Mouse (Mus musculus) hindbrain, embryonic 11.5 days (tissue): ENCODE measurements around the gene Prune1. TPM values are rescaled to one million over a fixed set of nuclear protein-coding genes. Genes with fewer than 3 reads are reported as not detected.

Experiments
- ATAC-seq: fragments of 200-750 bp; cut with Nextera tagmentation; 2 replicates; pipeline ENCODE4 v1.8.0; 2017; ENCODE audit warnings: mild to moderate bottlenecking, moderate TSS enrichment, moderate library complexity; ENCODE audit not compliant: low FRiP score
- DNase-seq: peaks from one replicate; pipeline ENCODE4 v3.0.0-alpha.2; 2015; ENCODE audit warnings: low spot score
- H3K27ac ChIP-seq: fragments of 300-500 bp; sonication (generic); 2 replicates; pipeline ENCODE4 v1.5.1; 2014; ENCODE audit warnings: mild to moderate bottlenecking, low read depth, low read length
- H3K27me3 ChIP-seq: fragments of 300-500 bp; sonication (generic); 2 replicates; pipeline ENCODE4 v1.6.1; 2014; ENCODE audit warnings: mild to moderate bottlenecking, low read length, moderate library complexity, mixed read lengths; ENCODE audit not compliant: control insufficient read depth, insufficient read depth
- H3K36me3 ChIP-seq: fragments of 300-500 bp; sonication (generic); 2 replicates; pipeline ENCODE4 v1.6.1; 2014; ENCODE audit warnings: mild to moderate bottlenecking, low read length, moderate library complexity, mixed read lengths; ENCODE audit not compliant: control insufficient read depth, insufficient read depth
- H3K4me1 ChIP-seq: fragments of 300-500 bp; sonication (generic); replicated peaks from 2 replicates; pipeline ENCODE4 v1.6.1; 2014; ENCODE audit warnings: low read length, mixed read lengths; ENCODE audit not compliant: control insufficient read depth, insufficient read depth
- H3K4me2 ChIP-seq: fragments of 300-500 bp; sonication (generic); replicated peaks from 2 replicates; pipeline ENCODE4 v1.6.1; 2014; ENCODE audit warnings: mild to moderate bottlenecking, low read depth, low read length
- H3K4me3 ChIP-seq: fragments of 300-500 bp; sonication (generic); 2 replicates; pipeline ENCODE4 v1.5.1; 2014; ENCODE audit warnings: low read depth, low read length
- H3K9ac ChIP-seq: fragments of 300-500 bp; sonication (generic); 2 replicates; pipeline ENCODE4 v1.6.1; 2014; ENCODE audit warnings: low read depth, low read length
- H3K9me3 ChIP-seq: fragments of 300-500 bp; sonication (generic); 2 replicates; pipeline ENCODE4 v1.6.1; 2016; ENCODE audit warnings: low read length; ENCODE audit not compliant: control insufficient read depth
- WGBS: fragments of 180-500 bp; shearing (Covaris S2); extraction: QIAGEN DNeasy Blood & Tissue Kit; methylation state at CpG from one replicate; pipeline ENCODE4 v1.1.7; 2014; 5-methylcytosine and 5-hydroxymethylcytosine counted together
- polyA plus RNA-seq: library from polyadenylated mRNA; unstranded; fragments of >200 nt; fragmentation: Nextera tagmentation; extraction: Ambion mirVana; gene quantifications from 2 replicates; pipeline ENCODE4 v1.2.1, GENCODE M21; 2014

Prune1 gene
- polyA plus RNA-seq, 1 experiment from 2014 or later: 31.3 TPM

DNA sequence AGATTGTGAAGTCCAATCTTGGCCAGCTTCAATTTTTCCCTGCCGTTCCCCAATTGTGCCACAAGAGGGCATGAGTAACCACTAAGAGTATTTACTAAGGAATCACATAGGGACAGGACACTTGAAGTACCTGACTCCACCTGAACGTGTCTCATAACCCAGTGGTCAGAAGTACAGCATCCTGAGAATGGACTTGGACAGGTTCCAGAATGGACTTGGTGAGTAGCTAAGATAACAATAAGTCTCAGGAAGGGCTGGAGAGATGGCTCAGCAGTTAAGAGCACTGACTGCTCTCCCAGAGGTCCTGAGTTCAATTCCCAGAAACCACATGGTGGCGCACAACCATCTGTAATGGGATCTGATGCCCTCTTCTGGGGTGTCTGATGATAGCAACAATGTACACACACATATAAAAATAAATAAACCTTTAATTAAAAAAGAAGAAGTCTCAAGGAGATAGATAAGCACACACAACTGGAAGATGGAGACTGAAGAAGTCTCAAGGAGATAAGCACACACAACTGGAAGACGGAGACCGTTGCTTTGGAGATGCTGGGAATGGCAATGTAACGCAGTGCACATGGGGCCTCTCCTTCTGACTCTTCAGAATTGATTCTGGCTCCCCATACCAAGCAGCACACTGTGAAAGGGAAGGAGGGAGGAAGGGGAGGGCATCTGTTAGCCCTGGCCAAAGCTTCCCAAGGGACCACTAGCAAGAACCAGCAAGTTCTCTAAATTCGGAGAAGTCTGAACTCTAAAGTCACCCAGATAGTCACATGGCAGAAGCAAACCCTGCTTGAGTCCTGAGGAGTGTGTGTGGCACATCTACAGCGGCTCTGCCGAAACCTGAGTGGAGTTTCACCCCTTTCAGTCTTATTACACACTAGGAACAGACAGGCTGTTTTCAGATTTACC is 29.3 kb upstream of the Prune1 start:
- no peaks in the 10 kb centered on the region for H3K27me3 ChIP-seq
- H3K4me2 ChIP-seq: no peak overlapping the region
- WGBS: 70% methylated on average over 9 of the region's 9 CpGs
- DNase-seq (peak; percentile 80), ATAC-seq (no peak)
- no peaks in the 10 kb centered on the region for H3K9me3 ChIP-seq
- no peak overlapping the region for H3K9ac ChIP-seq
- peaks cover 4% of the 10 kb centered on the region for H3K4me1 ChIP-seq
- no peaks in the 10 kb centered on the region for H3K36me3 ChIP-seq
- no peak overlapping the region for H3K4me3 ChIP-seq
- no peak overlapping the region for H3K27ac ChIP-seq

DNA sequence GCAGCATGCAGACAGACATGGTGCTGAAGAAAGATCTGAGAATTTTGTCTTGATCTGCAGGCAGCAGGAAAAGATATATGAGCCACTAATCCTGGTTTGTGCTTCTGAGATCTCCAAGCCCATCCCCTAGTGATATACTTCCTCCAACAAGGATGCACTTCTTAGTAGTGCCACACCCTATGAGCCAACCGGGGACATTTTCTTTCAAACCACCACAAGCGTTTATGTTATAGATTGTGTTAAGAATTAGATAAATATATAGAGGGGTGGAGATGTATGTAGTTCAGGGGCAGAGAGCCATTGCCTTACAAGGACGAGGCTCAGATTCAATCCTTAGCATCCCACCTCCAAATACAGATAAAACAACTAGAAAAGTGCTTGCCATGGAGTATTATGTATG is 28.6 kb upstream of the Prune1 start:
- ATAC-seq: no peak
- Histone ChIP-seq H3K27ac (no peak overlapping the region), H3K9me3 (no peaks in the 10 kb centered on the region), H3K4me1 (no peaks in the 10 kb centered on the region), H3K4me3 (no peak overlapping the region), H3K9ac (no peak overlapping the region), H3K36me3 (no peaks in the 10 kb centered on the region), H3K27me3 (no peaks in the 10 kb centered on the region), H3K4me2 (no peak overlapping the region)
- no peak for DNase-seq
- 79% methylated on average over 3 of the region's 3 CpGs for WGBS

DNA sequence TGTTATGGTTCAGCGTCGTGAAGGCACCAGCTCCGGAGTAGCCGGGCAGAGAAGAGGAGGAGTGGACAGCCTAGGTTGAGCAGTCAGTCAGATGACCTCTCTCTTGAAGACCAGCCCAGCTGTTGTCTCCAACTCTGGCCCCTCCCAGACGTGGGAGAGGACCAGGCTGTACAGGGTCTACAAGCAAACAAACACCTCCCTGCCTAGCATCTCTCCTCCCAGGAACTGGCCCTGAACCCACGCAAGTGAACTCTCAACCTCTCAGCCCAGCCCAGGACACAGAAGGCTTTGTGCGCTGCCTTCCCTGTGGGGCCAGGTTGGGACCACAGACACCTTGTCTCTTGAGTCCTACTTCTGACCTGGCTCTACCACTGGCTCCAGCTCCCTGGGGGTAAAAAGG is 25.2 kb upstream of the Prune1 start, which contains the start of gene Anxa9:
Anxa9 (minus strand) TSS at position 77 of the 400 bp plus-strand sequence.
- DNase-seq: no peak
- ATAC-seq: no peak
- no peak within 1 kb of the TSS for H3K27ac ChIP-seq
- no peaks in the 10 kb centered on the region for H3K27me3 ChIP-seq
- H3K4me3 ChIP-seq: no peak within 1 kb of the TSS
- no peaks in the 10 kb centered on the region for H3K36me3 ChIP-seq
- H3K9me3 ChIP-seq: no peaks in the 10 kb centered on the region
- no peak within 1 kb of the TSS for H3K4me2 ChIP-seq
- 66% methylated on average over 7 of the region's 7 CpGs for WGBS
- no peaks in the 10 kb centered on the region for H3K4me1 ChIP-seq
- H3K9ac ChIP-seq: no peak within 1 kb of the TSS

DNA sequence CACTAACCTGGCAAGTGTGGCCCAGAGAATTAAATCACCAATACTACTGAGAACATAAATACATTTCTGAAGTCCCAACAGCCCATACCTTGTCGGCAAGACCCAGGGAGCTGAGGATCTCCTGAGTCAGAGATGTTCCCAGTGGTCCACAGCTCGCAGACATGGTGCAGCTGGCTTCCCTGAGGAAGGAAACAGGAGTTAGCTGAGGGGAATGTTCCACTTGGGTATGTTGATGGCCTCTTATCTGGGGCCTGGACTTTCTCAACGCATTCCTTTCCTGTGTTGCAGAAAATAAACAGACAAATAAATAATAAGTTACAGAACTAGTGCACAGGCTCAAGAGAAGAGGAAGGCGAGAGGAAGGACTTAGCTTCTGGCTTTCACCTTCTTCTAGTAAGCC is 24.4 kb upstream of the Prune1 start:
- no peaks in the 10 kb centered on the region for H3K27me3 ChIP-seq
- H3K36me3 ChIP-seq: no peaks in the 10 kb centered on the region
- no peak for DNase-seq
- no peaks in the 10 kb centered on the region for H3K4me1 ChIP-seq
- H3K9me3 ChIP-seq: no peaks in the 10 kb centered on the region
- no peak overlapping the region for H3K4me2 ChIP-seq
- 82% methylated on average over 4 of the region's 4 CpGs for WGBS
- no peak overlapping the region for H3K27ac ChIP-seq
- no peak overlapping the region for H3K4me3 ChIP-seq
- H3K9ac ChIP-seq: no peak overlapping the region
- no peak for ATAC-seq

DNA sequence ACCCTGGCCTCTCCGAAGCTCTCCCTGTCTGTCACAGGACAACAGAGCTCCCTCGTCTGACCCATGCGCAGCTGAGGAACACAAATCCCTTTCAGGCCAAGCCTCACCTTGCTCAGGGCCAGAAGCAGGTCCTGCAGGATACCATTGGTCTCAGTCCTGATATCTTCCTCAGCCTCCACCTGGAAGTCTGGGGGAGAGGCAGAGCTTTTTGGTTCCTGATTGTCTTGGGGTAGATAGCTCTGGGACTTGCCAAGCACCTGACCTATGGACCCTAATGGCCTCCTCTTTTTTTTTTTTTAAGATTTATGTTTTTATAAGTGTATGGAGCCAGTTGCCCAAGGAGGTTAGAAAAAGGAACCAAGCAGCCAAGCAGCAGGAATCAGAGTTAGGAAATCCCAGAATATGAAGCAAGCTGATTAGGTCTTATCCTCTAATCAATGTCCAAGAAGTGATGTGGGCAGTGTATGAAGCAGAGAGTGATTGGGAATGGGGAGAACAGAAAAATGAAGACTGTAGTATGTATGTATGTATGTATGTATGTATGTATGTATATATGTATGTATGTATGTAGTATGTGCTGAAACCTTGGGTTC is 19.4 kb upstream of the Prune1 start:
- Histone ChIP-seq H3K9me3 (no peaks in the 10 kb centered on the region), H3K36me3 (no peaks in the 10 kb centered on the region), H3K9ac (no peak overlapping the region), H3K4me1 (no peaks in the 10 kb centered on the region), H3K4me3 (no peak overlapping the region), H3K27ac (no peak overlapping the region), H3K27me3 (no peaks in the 10 kb centered on the region), H3K4me2 (no peak overlapping the region)
- DNase-seq (no peak), ATAC-seq (no peak)
- 90% methylated on average over 3 of the region's 3 CpGs for WGBS

DNA sequence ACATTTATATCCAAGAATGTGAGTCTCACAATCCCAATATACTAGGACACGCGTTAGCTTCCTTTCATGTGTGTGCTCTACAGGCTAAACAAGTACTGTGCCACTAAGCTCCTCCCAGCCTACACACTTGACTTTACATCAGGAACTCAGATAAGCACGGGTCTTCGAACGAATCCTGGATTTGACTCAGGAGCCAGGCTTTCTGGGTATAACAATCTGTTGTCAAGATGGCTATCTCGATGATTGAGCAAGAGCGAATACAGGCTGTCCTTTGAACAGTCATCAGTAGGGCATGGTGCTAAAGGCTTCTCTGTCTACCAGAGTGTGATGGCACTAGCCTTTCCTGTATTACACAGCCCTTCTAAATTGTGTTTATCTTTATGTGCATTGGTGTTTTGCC is 16.1 kb upstream of the Prune1 start:
- DNase-seq (no peak), ATAC-seq (no peak)
- H3K36me3 ChIP-seq: 0 out of 2 replicates have a peak, but pooled peaks cover 4% of the 10 kb centered on the region
- H3K27me3 ChIP-seq: no peaks in the 10 kb centered on the region
- no peak overlapping the region for H3K4me3 ChIP-seq
- WGBS: 91% methylated on average over 7 of the region's 7 CpGs
- H3K9ac ChIP-seq: no peak overlapping the region
- H3K9me3 ChIP-seq: no peaks in the 10 kb centered on the region
- H3K4me2 ChIP-seq: no peak overlapping the region
- no peak overlapping the region for H3K27ac ChIP-seq
- no peaks in the 10 kb centered on the region for H3K4me1 ChIP-seq

DNA sequence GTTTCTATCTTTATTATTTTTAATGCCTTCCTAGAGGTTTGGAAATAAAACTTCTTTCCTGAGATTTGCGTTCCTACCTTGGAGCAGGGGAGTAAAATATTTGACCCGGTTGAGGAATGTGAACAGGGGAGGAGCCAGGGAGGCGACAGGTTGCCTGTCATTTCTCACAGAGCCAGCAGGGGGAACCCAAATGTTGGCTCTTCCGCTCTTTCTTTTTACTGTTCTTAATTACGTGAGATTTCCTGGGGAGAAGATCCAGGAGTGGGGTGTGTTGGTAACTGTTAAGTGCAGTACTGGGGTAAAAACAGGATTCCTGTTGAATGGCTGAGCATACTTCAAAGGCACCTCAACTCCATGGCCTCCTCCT is 14.2 kb upstream of the Prune1 start:
- Histone ChIP-seq H3K36me3 (0 out of 2 replicates have a peak, but pooled peaks cover 4% of the 10 kb centered on the region), H3K9me3 (no peaks in the 10 kb centered on the region), H3K4me2 (no peak overlapping the region), H3K9ac (0 out of 2 replicates have a peak overlapping the region, but pooled peaks have one; percentile 4), H3K4me3 (no peak overlapping the region), H3K27ac (no peak overlapping the region), H3K27me3 (no peaks in the 10 kb centered on the region), H3K4me1 (no peaks in the 10 kb centered on the region)
- peak; percentile 65 for DNase-seq
- no peak for ATAC-seq
- 22% methylated on average over 5 of the region's 5 CpGs for WGBS

DNA sequence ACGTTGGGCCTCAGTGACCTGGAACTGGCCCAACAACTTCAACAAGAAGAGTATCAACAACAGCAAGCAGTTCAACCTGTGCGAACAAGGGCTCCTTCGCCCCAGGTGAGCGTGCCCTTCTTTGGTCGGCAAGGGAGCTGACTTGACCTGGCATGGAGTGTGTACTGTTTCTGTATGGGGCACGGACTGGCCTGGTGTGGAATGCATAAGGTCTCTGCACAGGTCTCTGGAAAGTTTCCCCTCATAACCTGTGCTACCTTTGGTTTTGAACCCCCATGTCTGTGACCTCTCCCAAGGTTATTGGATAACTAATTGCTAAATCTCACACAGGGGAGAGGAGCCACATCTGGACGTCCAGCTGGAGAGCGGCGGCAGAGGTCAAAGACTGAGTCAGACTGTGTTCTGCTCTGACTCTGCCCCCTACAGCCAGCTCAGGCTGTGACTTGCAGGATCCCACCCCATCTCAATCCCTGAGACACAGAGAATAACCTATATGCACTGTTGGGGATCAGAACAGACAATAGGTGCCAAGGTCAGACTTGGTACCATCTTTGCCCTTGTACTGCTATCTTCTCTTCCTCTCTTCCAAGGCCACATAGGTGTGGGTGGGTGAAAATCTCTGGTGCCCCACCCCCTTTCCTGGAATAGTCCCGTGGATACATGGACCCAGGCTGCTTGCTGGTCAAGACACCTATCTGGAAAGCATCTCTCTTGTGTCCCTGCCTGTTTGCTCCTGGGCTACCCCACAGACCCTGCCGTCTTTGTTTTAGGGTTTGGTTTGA is 13.6 kb upstream of the Prune1 start:
- no peaks in the 10 kb centered on the region for H3K4me1 ChIP-seq
- H3K9ac ChIP-seq: no peak overlapping the region
- H3K27me3 ChIP-seq: no peaks in the 10 kb centered on the region
- ATAC-seq (no peak), DNase-seq (no peak)
- H3K36me3 ChIP-seq: 0 out of 2 replicates have a peak, but pooled peaks cover 4% of the 10 kb centered on the region
- H3K27ac ChIP-seq: no peak overlapping the region
- no peak overlapping the region for H3K4me3 ChIP-seq
- no peaks in the 10 kb centered on the region for H3K9me3 ChIP-seq
- H3K4me2 ChIP-seq: no peak overlapping the region
- whole genome bisulfite sequencing: 77% methylated on average over 11 of the region's 11 CpGs
